Mouse (Mus musculus) liver, embryonic 11.5 days (tissue): Measurements from ENCODE around the gene Sv2c. TPM values are rescaled to one million over a fixed set of nuclear protein-coding genes. Genes with fewer than 3 reads are reported as not detected.

Source experiments
- polyA plus RNA-seq: library from polyadenylated mRNA; unstranded; fragments of >200 nt; fragmentation: Nextera tagmentation; extraction: Ambion mirVana; gene quantifications from 2 replicates; pipeline ENCODE4 v1.2.1, GENCODE M21; 2014

Sv2c gene
- polyA plus RNA-seq, 1 experiment from 2014 or later: 0.23 TPM

Other genes starting within 250 kb of the Sv2c start
- gene Iqgap2, start 240.7 kb downstream of the Sv2c start, polyA plus RNA-seq: 17.1 and 17.7 TPM in 2 replicates
- 14.8 and 17.4 TPM in 2 replicates for gene Gm20075, start 51.2 kb downstream of the Sv2c start, polyA plus RNA-seq
- not detected in 2 replicates for gene Gm17190, start 50.5 kb downstream of the Sv2c start, polyA plus RNA-seq